9 mouse cellular contexts compared by ENCODE assay signal in the genomic region with DNA sequence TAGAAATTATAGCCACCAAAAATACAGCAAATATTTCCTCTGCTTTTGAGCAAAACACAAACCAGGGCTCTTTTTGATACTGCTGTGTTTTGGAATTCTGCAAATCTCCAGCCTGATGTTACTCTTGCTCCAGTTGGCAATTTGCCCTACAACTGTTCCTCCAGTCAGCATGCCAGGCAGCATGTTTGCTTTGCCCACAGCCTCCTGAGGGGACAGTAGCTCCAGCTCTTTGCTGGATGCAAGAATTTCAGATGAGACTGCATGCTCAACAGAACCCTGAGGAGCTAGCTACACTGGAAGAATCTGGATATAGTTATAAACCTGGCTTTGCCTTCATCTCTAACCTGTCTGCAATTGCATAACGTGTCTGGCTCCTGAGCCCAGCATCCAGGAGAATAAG.
DNase-seq lines count a peak whose midpoint lies in the region; ATAC-seq and TF ChIP-seq lines count a peak whose summit lies in the region.
"Had no signal": no experiment of that assay in that cellular context is flagged by ENCODE, and none has a peak within 500 bp of the region (broad histone marks: within the 10 kb centered on the region; RNA-seq: fewer than 3 reads in every experiment).

No protein-coding gene starts in this region.

- no peak for TF ChIP-seq POLR2A in thymus, adult 2 months (IDR thresholded peaks at IDR 0.05; ENCODE audit: control insufficient read depth, extremely low read depth, insufficient read depth, low read length, poor library complexity)

- intact Hi-C loops in gastrocnemius, adult 2 months (cut with DNase I), result no loop called here

- no peak for TF ChIP-seq CTCF in thymus, adult 2 months (IDR thresholded peaks at IDR 0.05; ENCODE audit: borderline replicate concordance, control insufficient read depth, extremely low read depth, insufficient read depth, low read length, poor library complexity)
- no peak for TF ChIP-seq CTCF in gastrocnemius, adult 2 months (IDR thresholded peaks at IDR 0.05)

- no peak for DNase-seq in hindbrain, embryonic 11.5 days (ENCODE audit: low spot score)
- peak; percentile 24 for DNase-seq in right cerebral cortex, adult 18-20 months
- DNase-seq in right cerebral cortex, postnatal 36 days (ENCODE audit: low spot score in 2 of 2), result no peak
- peak; percentile 50 to 56 for DNase-seq in kidney, postnatal 25 days
- DNase-seq in retina, postnatal 1 day, result peak; percentile 70
- no peak for DNase-seq in thymus, adult 2 months
- no peak for DNase-seq in gastrocnemius, adult 2 months

- no peak overlapping the region for H3K4me3 ChIP-seq in hindbrain, embryonic 15.5 days
- H3K4me3 ChIP-seq in hindbrain, embryonic 11.5 days (ENCODE audit: low read depth, low read length), result no peak overlapping the region
- no peak overlapping the region for H3K4me3 ChIP-seq in thymus, adult 2 months (ENCODE audit: control insufficient read depth, insufficient read depth, low read length)
- no peak overlapping the region for H3K4me3 ChIP-seq in gastrocnemius, adult 2 months
- H3K4me3 ChIP-seq: embryonic facial prominence, embryonic 12.5 days had no signal

- H3K27me3 ChIP-seq in hindbrain, embryonic 15.5 days, result no peaks in the 10 kb centered on the region
- H3K27me3 ChIP-seq in hindbrain, embryonic 11.5 days (ENCODE audit: control insufficient read depth, insufficient read depth, low read length), result no peaks in the 10 kb centered on the region
- H3K27me3 ChIP-seq in thymus, adult 2 months (ENCODE audit: control insufficient read depth, insufficient read depth, low read length), result no peaks in the 10 kb centered on the region
- H3K27me3 ChIP-seq: embryonic facial prominence, embryonic 12.5 days had no signal

- no peak overlapping the region for H3K4me2 ChIP-seq in hindbrain, embryonic 15.5 days
- H3K4me2 ChIP-seq in hindbrain, embryonic 11.5 days (replicated peaks; ENCODE audit: low read depth, low read length), result no peak overlapping the region
- H3K4me2 ChIP-seq: embryonic facial prominence, embryonic 12.5 days had no signal

- H3K9ac ChIP-seq in hindbrain, embryonic 15.5 days, result no peak overlapping the region
- no peak overlapping the region for H3K9ac ChIP-seq in hindbrain, embryonic 11.5 days (ENCODE audit: low read depth, low read length)
- H3K9ac ChIP-seq: embryonic facial prominence, embryonic 12.5 days had no signal

- H3K9me3 ChIP-seq in hindbrain, embryonic 15.5 days, result no peaks in the 10 kb centered on the region
- H3K9me3 ChIP-seq in hindbrain, embryonic 11.5 days (ENCODE audit: control insufficient read depth, low read length), result no peaks in the 10 kb centered on the region
- H3K9me3 ChIP-seq: embryonic facial prominence, embryonic 12.5 days had no signal

- no peaks in the 10 kb centered on the region for H3K36me3 ChIP-seq in hindbrain, embryonic 15.5 days
- H3K36me3 ChIP-seq in hindbrain, embryonic 11.5 days (ENCODE audit: control insufficient read depth, insufficient read depth, low read length), result no peaks in the 10 kb centered on the region
- no peaks in the 10 kb centered on the region for H3K36me3 ChIP-seq in thymus, adult 2 months (ENCODE audit: control insufficient read depth, insufficient read depth, low read length)
- H3K36me3 ChIP-seq: embryonic facial prominence, embryonic 12.5 days had no signal

- WGBS in hindbrain, embryonic 15.5 days, result 64% methylated on average over 1 of the region's 1 CpGs
- WGBS in hindbrain, embryonic 11.5 days, result 78% methylated on average over 1 of the region's 1 CpGs
- WGBS in thymus, adult 2 months, result 89% methylated on average over 1 of the region's 1 CpGs

- peak; percentile 40 for ATAC-seq in hindbrain, embryonic 15.5 days (ENCODE audit: low FRiP score, low read depth)
- no peak for ATAC-seq in hindbrain, embryonic 11.5 days (ENCODE audit: low FRiP score)

- peaks cover 12% of the 10 kb centered on the region for H3K4me1 ChIP-seq in hindbrain, embryonic 15.5 days (replicated peaks)
- H3K4me1 ChIP-seq in hindbrain, embryonic 11.5 days (replicated peaks; ENCODE audit: control insufficient read depth, insufficient read depth, low read length), result no peaks in the 10 kb centered on the region
- no peaks in the 10 kb centered on the region; the same call in 1 of the 2 replicates for H3K4me1 ChIP-seq in thymus, adult 2 months (replicated peaks; ENCODE audit: control insufficient read depth, insufficient read depth, low read length)

- H3K27ac ChIP-seq in hindbrain, embryonic 15.5 days (replicated peaks), result peak overlapping the region; percentile 53
- no peak overlapping the region for H3K27ac ChIP-seq in hindbrain, embryonic 11.5 days (ENCODE audit: low read depth, low read length)
- no peak overlapping the region for H3K27ac ChIP-seq in thymus, adult 2 months (ENCODE audit: control insufficient read depth, insufficient read depth, low read length)
- no peak overlapping the region for H3K27ac ChIP-seq in gastrocnemius, adult 2 months
- H3K27ac ChIP-seq: embryonic facial prominence, embryonic 12.5 days had no signal

Comparison
In these comparisons a context has a peak if more than half of its experiments do, and no peak if none do; other contexts are left out.
1. DNase-seq: peak in right cerebral cortex, adult 18-20 months (single experiment), kidney, postnatal 25 days (2 of 2) and retina, postnatal 1 day (single experiment); none in hindbrain, embryonic 11.5 days (single experiment), right cerebral cortex, postnatal 36 days (0 of 2), thymus, adult 2 months (single experiment) and gastrocnemius, adult 2 months (single experiment).